Mouse (Mus musculus) cerebellum, adult 2 months (tissue): Measurements from ENCODE around the gene Robo1. TPM values are rescaled to one million over a fixed set of nuclear protein-coding genes. Genes with fewer than 3 reads are reported as not detected.

Source experiments
- DNase-seq, 2 experiments: peaks; one replicate each; pipeline ENCODE4 v3.0.0; 2021
- H3K27ac ChIP-seq: fragments of 200-500 bp; 2 replicates; pipeline ENCODE4 v1.5.1; 2012; ENCODE audit warnings: low read length, control low read depth, inconsistent platforms; ENCODE audit not compliant: insufficient read depth
- H3K27me3 ChIP-seq: fragments of 200-500 bp; 2 replicates; pipeline ENCODE4 v1.6.1; 2012; ENCODE audit warnings: inconsistent platforms, mild to moderate bottlenecking, low read length, moderate library complexity; ENCODE audit not compliant: control insufficient read depth, insufficient read depth
- H3K4me1 ChIP-seq: fragments of 200-500 bp; 2 replicates; pipeline ENCODE4 v1.6.1; 2011; ENCODE audit warnings: low read length; ENCODE audit not compliant: control insufficient read depth, insufficient read depth
- H3K4me3 ChIP-seq: fragments of 200-500 bp; replicated peaks from 2 replicates; pipeline ENCODE3; 2011; ENCODE audit warnings: mild to moderate bottlenecking, low read depth, low read length, control low read depth; ENCODE audit not compliant: insufficient read depth
- CTCF ChIP-seq: fragments of 200-500 bp; IDR thresholded peaks from 2 replicates; pipeline ENCODE4 v1.5.1; 2011; ENCODE audit warnings: low read depth, mild to moderate bottlenecking, control low read depth, low read length, moderate library complexity, borderline replicate concordance; ENCODE audit not compliant: insufficient read depth
- POLR2A ChIP-seq: fragments of 200-500 bp; IDR thresholded peaks from 2 replicates; pipeline ENCODE4 v1.6.1; 2011; ENCODE audit warnings: low read length, control low read depth, borderline replicate concordance; ENCODE audit not compliant: insufficient read depth
- WGBS: fragments of 180-500 bp; shearing (Covaris S2); methylation state at CpG from one replicate; pipeline ENCODE4 v1.1.7; 2018; 5-methylcytosine and 5-hydroxymethylcytosine counted together
- polyA plus RNA-seq: library from polyadenylated mRNA; depleted of rRNA; stranded (reverse); fragments of >200 nt; gene quantifications from 2 replicates; pipeline ENCODE4 v1.2.3, GENCODE M21; 2012

Robo1 gene
- polyA plus RNA-seq, 1 experiment, result 13.0 TPM

DNA sequence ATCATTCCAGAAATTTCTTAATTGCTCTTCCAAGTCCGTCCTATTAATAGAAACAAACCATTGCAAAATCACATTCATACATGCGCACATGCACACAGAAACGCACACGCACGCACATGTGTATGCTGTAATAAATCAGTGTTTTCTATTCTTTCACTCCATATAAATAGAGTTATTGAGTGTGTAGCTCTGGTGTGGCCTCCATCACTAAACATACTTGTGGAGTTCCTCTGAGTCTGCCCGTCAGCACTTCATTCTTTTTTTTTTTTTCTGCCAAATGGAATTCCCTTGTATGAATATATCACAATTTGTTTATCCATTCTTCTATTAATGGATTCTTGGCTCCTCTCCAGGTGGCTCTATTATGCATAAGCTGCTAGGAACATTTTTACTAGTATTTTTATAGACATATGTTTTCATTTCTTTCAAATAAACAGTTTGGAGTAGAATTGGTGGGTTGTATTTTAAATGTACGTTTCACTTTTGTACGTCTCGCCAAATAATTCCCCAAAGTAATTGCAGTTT is 483.1 kb downstream of the Robo1 start:
- H3K27ac ChIP-seq, result no peak overlapping the region
- WGBS, result 97% methylated on average over 9 of the region's 9 CpGs
- no peaks in the 10 kb centered on the region for H3K27me3 ChIP-seq
- no peak for TF ChIP-seq POLR2A
- TF ChIP-seq CTCF, result no peak
- no peak for DNase-seq
- no peak overlapping the region for H3K4me3 ChIP-seq
- H3K4me1 ChIP-seq, result peaks cover 6% of the 10 kb centered on the region; the same call in 1 of the 2 replicates

DNA sequence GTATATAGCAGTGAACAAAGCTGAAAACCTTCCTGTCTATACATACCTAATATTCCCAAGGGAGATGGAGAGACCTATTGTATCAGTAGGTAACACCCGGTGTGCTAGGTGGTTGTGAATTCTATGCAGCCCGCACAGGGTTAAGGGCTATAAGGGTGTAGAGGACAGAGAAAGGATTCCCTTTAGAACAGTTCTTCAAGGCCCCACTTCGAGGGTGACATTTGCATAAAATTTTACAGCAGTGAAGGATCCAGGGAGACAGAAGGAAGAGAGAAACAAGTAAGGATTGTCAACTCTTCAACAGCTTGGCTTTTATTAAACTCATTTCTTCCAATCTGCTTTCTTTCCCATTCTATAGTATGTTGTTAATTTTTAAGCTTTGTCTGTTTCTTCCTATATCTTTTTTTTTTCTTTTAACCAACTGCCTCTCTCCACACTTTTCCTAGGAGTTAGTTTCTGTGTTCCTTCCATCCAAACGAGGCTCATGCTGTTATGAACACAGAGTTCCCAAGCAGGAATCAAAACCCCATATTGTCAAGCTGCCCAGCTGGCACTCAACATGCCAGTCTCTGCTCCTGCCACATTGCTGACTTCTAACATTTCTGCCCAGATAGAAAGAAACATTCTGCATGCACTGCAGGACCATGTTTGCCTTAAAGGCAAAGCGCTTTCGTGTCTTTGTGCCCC is 486.7 kb downstream of the Robo1 start:
- H3K27me3 ChIP-seq, result no peaks in the 10 kb centered on the region
- TF ChIP-seq CTCF, result no peak
- TF ChIP-seq POLR2A, result no peak
- DNase-seq, result peak; percentile 71 to 86
- no peak overlapping the region; the same call in 1 of the 2 replicates for H3K27ac ChIP-seq
- H3K4me1 ChIP-seq, result peaks cover 11% of the 10 kb centered on the region
- WGBS, result 32% methylated on average over 6 of the region's 6 CpGs
- H3K4me3 ChIP-seq, result no peak overlapping the region

DNA sequence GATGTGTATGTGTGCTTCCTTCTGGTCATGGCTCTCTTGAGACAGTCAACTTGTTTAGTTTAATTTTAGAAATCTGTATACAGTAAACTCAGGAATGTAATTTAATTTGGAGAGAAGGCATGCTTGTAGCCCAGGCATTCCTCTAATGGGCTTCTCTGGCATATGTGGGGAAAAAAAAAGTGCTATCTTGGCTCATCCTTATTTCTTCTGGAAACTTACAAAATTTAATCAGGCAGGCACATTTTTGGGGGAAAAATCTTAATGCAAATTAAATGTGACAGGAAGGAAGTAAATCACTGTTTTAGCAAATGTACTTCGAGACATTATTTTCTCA is 487.2 kb downstream of the Robo1 start:
- Histone ChIP-seq H3K4me3 (no peak overlapping the region), H3K27me3 (no peaks in the 10 kb centered on the region), H3K4me1 (peaks cover 13% of the 10 kb centered on the region), H3K27ac (no peak overlapping the region)
- 68% methylated on average over 1 of the region's 1 CpGs for WGBS
- no peak for DNase-seq
- TF ChIP-seq CTCF (no peak), POLR2A (no peak)

DNA sequence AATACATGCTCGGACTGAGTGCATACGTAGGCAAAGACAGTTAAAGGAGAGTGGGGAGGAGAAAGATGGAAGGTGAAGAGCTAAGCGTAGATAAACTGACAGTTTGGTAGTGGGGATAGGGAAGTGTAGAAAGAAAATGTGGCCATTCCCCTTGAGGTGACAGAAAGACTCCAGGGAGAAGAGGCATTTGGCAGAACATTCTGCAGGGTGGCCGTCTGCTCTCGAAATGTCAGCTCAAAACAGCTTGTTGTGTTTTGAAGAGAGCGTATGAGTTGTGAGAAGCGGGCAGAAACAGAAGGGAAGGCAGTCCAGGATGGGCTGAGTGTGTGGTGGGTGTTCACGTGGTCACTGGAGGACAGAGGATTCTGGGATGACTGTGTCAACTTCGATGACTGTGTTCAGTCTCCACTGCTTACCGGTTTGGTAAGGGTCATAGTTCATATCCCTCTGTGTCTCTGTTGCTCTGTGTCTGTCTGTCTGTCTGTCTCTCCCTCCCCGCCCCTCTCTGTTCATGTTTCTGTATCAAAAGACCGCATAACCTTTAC is 490.4 kb downstream of the Robo1 start:
- TF ChIP-seq POLR2A, result no peak
- TF ChIP-seq CTCF, result no peak
- Histone ChIP-seq H3K27me3 (no peaks in the 10 kb centered on the region), H3K27ac (no peak overlapping the region), H3K4me3 (no peak overlapping the region), H3K4me1 (peaks cover 19% of the 10 kb centered on the region)
- no peak for DNase-seq
- WGBS, result 65% methylated on average over 12 of the region's 12 CpGs

DNA sequence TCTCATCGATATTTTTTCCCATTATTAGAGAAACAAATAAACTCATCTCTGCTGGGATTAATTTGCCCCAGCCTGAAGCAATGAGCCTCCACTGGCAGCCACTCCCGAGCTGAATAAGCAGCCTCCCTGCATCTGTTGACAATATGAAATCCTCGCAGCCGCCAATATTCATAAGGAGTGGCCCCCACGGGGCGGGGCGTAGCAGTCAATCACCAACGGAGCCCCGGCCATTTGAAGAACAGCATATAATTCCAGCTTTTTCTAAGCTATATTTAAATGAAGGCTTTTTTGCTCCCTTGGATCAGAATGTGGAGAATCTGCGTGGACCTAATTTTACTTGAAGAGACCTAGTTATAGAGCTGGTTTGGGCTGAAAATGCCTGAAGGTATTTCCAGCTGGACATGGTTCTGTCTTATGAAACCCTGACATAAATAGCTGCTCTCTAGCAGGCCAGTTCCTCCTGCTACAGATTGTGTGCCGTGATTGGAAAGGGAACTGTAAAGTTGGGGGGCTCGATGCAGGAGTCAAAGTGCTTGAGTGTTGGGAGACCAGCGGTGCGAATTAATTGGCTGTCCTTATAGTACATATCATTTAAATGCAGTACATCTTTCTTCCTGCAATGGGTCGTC is 492.1 kb downstream of the Robo1 start:
- H3K27ac ChIP-seq, result peak overlapping the region; percentile 64
- DNase-seq, result peak; percentile 48 to 58
- peak overlapping the region; percentile 20 for H3K4me3 ChIP-seq
- WGBS, result 36% methylated on average over 15 of the region's 15 CpGs
- TF ChIP-seq CTCF (no peak), POLR2A (no peak)
- no peaks in the 10 kb centered on the region for H3K27me3 ChIP-seq
- peaks cover 19% of the 10 kb centered on the region for H3K4me1 ChIP-seq

DNA sequence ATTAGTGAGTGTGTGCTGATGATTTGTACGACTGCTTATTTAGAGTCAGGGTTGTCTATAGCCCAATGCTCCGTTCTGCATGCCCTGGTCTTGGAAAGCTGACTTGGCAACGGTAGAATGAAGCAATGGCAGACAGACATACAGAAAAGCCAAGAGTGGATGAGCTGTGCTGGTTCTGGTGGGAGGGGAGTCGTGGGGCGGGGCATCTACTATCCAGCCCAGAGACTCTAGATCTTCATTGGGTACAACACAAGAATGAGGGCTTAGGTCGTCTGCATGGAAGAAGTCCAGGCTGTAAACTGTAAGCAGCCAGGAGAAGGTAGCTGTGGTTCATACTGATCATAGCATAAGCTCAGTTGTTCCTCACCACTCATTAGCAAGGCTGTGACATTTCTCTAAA is 492.7 kb downstream of the Robo1 start:
- Histone ChIP-seq H3K4me1 (peaks cover 17% of the 10 kb centered on the region), H3K27me3 (no peaks in the 10 kb centered on the region), H3K4me3 (no peak overlapping the region), H3K27ac (peak overlapping the region; percentile 64)
- TF ChIP-seq POLR2A, result no peak
- TF ChIP-seq CTCF, result no peak
- WGBS, result 72% methylated on average over 6 of the region's 6 CpGs
- no peak for DNase-seq

DNA sequence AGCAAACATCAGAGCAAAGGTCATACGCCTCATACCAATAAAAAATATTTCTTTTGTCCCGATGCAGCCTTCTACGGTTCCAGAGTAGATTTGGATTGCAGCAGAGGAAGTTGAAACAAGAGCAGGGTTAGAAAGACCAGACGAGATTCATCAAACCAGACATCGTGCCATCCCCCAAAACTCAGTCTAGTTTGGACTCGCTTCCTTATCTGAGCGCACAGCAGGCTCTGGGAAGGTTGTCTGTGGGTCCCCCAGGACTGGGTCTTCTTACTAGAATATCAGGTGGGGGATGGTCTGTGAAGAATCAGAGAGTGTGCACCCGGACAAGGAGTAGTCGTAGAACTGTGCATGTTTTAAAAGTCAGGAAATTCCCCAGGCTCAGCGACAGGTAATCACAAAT is 500.2 kb downstream of the Robo1 start:
- Histone ChIP-seq H3K27me3 (no peaks in the 10 kb centered on the region), H3K4me3 (no peak overlapping the region), H3K27ac (no peak overlapping the region), H3K4me1 (no peaks in the 10 kb centered on the region; the same call in 1 of the 2 replicates)
- 82% methylated on average over 10 of the region's 10 CpGs for WGBS
- TF ChIP-seq CTCF, result no peak
- no peak for TF ChIP-seq POLR2A
- DNase-seq, result no peak
